Mouse (Mus musculus) splenic B cell, adult 2 months (primary cell): Measurements from ENCODE around the gene Negr1.

ENCODE experiments used
- DNase-seq: peaks from one replicate; pipeline ENCODE4 v3.0.0-alpha.2; 2011; ENCODE audit warnings: low read depth, low spot score
- H3K27me3 ChIP-seq: 2 replicates; pipeline ENCODE4 v1.6.1; 2012; ENCODE audit warnings: mild to moderate bottlenecking, low read length, moderate library complexity, mixed read lengths; ENCODE audit not compliant: control insufficient read depth, poor library complexity, insufficient read depth, severe bottlenecking
- H3K36me3 ChIP-seq: 2 replicates; pipeline ENCODE4 v1.6.1; 2012; ENCODE audit warnings: mild to moderate bottlenecking, low read length, moderate library complexity, mixed read lengths; ENCODE audit not compliant: control insufficient read depth, poor library complexity, insufficient read depth, severe bottlenecking

Gene Negr1

GRCm38 (mm10) chr3:156561524-156562423, at the start of gene Negr1:
Gene Negr1, plus strand, starts transcription at chr3:156561794.
- Histone ChIP-seq H3K36me3 (no peaks in the 10 kb centered on the region), H3K27me3 (no peaks in the 10 kb centered on the region)
- no peak for DNase-seq

GRCm38 (mm10) chr3:156526461-156526933, 35.1 kb upstream of the Negr1 start:
- Histone ChIP-seq H3K27me3 (no peaks in the 10 kb centered on the region), H3K36me3 (no peaks in the 10 kb centered on the region)
- no peak for DNase-seq

- Histone ChIP-seq H3K36me3 (no peaks in the 10 kb centered on the region), H3K27me3 (no peaks in the 10 kb centered on the region)
- DNase-seq: no peak
Measured at GRCm38 (mm10) chr3:156527231-156527995, 34.2 kb upstream of the Negr1 start.

GRCm38 (mm10) chr3:156559441-156559825, 2.2 kb upstream of the Negr1 start:
- Histone ChIP-seq H3K36me3 (no peaks in the 10 kb centered on the region), H3K27me3 (no peaks in the 10 kb centered on the region)
- no peak for DNase-seq

GRCm38 (mm10) chr3:156559826-156560471, 1.6 kb upstream of the Negr1 start:
- DNase-seq: no peak

GRCm38 (mm10) chr3:156560766-156561165, 828 bp upstream of the Negr1 start:
- no peak for DNase-seq
- no peaks in the 10 kb centered on the region for H3K36me3 ChIP-seq
- no peaks in the 10 kb centered on the region for H3K27me3 ChIP-seq

More at GRCm38 (mm10) chr3:156559826-156560471, 1.6 kb upstream of the Negr1 start:
- H3K27me3 ChIP-seq: no peaks in the 10 kb centered on the region
- no peaks in the 10 kb centered on the region for H3K36me3 ChIP-seq

GRCm38 (mm10) chr3:156562424-156562785, 811 bp downstream of the Negr1 start:
- DNase-seq: no peak
- Histone ChIP-seq H3K36me3 (no peaks in the 10 kb centered on the region), H3K27me3 (no peaks in the 10 kb centered on the region)

GRCm38 (mm10) chr3:156562796-156563195, 1.2 kb downstream of the Negr1 start:
- no peak for DNase-seq
- no peaks in the 10 kb centered on the region for H3K27me3 ChIP-seq

GRCm38 (mm10) chr3:156563353-156563752, 1.8 kb downstream of the Negr1 start:
- no peaks in the 10 kb centered on the region for H3K36me3 ChIP-seq
- no peak for DNase-seq
- H3K27me3 ChIP-seq: no peaks in the 10 kb centered on the region

More at GRCm38 (mm10) chr3:156562796-156563195, 1.2 kb downstream of the Negr1 start:
- no peaks in the 10 kb centered on the region for H3K36me3 ChIP-seq

GRCm38 (mm10) chr3:156573465-156573864, 11.9 kb downstream of the Negr1 start:
- Histone ChIP-seq H3K36me3 (no peaks in the 10 kb centered on the region), H3K27me3 (no peaks in the 10 kb centered on the region)
- DNase-seq: no peak

- no peak for DNase-seq
- no peaks in the 10 kb centered on the region for H3K27me3 ChIP-seq
- H3K36me3 ChIP-seq: no peaks in the 10 kb centered on the region
Measured at GRCm38 (mm10) chr3:156576292-156576691, 14.7 kb downstream of the Negr1 start.

GRCm38 (mm10) chr3:156590612-156591011, 29.0 kb downstream of the Negr1 start:
- no peaks in the 10 kb centered on the region for H3K27me3 ChIP-seq
- DNase-seq: no peak
- no peaks in the 10 kb centered on the region for H3K36me3 ChIP-seq

- no peaks in the 10 kb centered on the region for H3K27me3 ChIP-seq
- H3K36me3 ChIP-seq: no peaks in the 10 kb centered on the region
- DNase-seq: no peak
Measured at GRCm38 (mm10) chr3:156591125-156591524, 29.5 kb downstream of the Negr1 start.

GRCm38 (mm10) chr3:156606846-156607245, 45.3 kb downstream of the Negr1 start:
- Histone ChIP-seq H3K27me3 (no peaks in the 10 kb centered on the region), H3K36me3 (no peaks in the 10 kb centered on the region)
- no peak for DNase-seq

GRCm38 (mm10) chr3:156619921-156620320, 58.3 kb downstream of the Negr1 start:
- DNase-seq: no peak
- Histone ChIP-seq H3K36me3 (no peaks in the 10 kb centered on the region), H3K27me3 (no peaks in the 10 kb centered on the region)
